Mouse (Mus musculus) stomach, postnatal 0 days (tissue): Measurements from ENCODE around the gene Gmnn. TPM values are rescaled to one million over a fixed set of nuclear protein-coding genes. Genes with fewer than 3 reads are reported as not detected.

Experiments used
- ATAC-seq: fragments of 200-750 bp; cut with Nextera tagmentation; 2 replicates; pipeline ENCODE4 v1.8.0; 2017; ENCODE audit not compliant: low FRiP score, low TSS enrichment
- DNase-seq: peaks from one replicate; pipeline ENCODE4 v3.0.0-alpha.2; 2016; ENCODE audit warnings: low spot score
- H3K27ac ChIP-seq: fragments of 300-500 bp; sonication (generic); replicated peaks from 2 replicates; pipeline ENCODE4 v1.5.1; 2014; ENCODE audit warnings: mild to moderate bottlenecking, control low read depth
- H3K27me3 ChIP-seq: fragments of 300-500 bp; sonication (generic); 2 replicates; pipeline ENCODE4 v1.6.1; 2014; ENCODE audit warnings: low read length; ENCODE audit not compliant: control insufficient read depth, insufficient read depth
- H3K36me3 ChIP-seq: fragments of 300-500 bp; sonication (generic); 2 replicates; pipeline ENCODE4 v1.6.1; 2014; ENCODE audit warnings: low read length, mixed read lengths; ENCODE audit not compliant: control insufficient read depth, insufficient read depth
- H3K4me1 ChIP-seq: fragments of 300-500 bp; sonication (generic); replicated peaks from 2 replicates; pipeline ENCODE4 v1.6.1; 2014; ENCODE audit warnings: antibody characterized with exemption; ENCODE audit not compliant: control insufficient read depth, insufficient read depth
- H3K4me2 ChIP-seq: fragments of 300-500 bp; sonication (generic); replicated peaks from 2 replicates; pipeline ENCODE4 v1.6.1; 2014; ENCODE audit warnings: low read depth, mild to moderate bottlenecking, control low read depth, moderate library complexity
- H3K4me3 ChIP-seq: fragments of 300-500 bp; sonication (generic); 2 replicates; pipeline ENCODE4 v1.5.1; 2014; ENCODE audit warnings: low read depth, low read length, control low read depth
- H3K9ac ChIP-seq: fragments of 300-500 bp; sonication (generic); 2 replicates; pipeline ENCODE4 v1.6.1; 2014; ENCODE audit warnings: mild to moderate bottlenecking, low read length, control low read depth, mixed read lengths
- H3K9me3 ChIP-seq: fragments of 300-500 bp; sonication (generic); 2 replicates; pipeline ENCODE4 v1.6.1; 2016; ENCODE audit warnings: low read length; ENCODE audit not compliant: control insufficient read depth
- CTCF ChIP-seq: IDR thresholded peaks from 2 replicates; pipeline ENCODE4 v1.5.1; 2016; ENCODE audit warnings: antibody characterized with exemption, low read depth, mild to moderate bottlenecking, moderate library complexity
- EP300 ChIP-seq: optimal IDR thresholded peaks from 2 replicates; pipeline ENCODE3; 2016; ENCODE audit warnings: antibody characterized with exemption
- WGBS: fragments of 180-500 bp; shearing (Covaris S2); extraction: QIAGEN DNeasy Blood & Tissue Kit; methylation state at CpG from one replicate; pipeline ENCODE4 v1.1.7; 2014; 5-methylcytosine and 5-hydroxymethylcytosine counted together
- polyA plus RNA-seq: library from polyadenylated mRNA; unstranded; fragments of >200 nt; fragmentation: Nextera tagmentation; extraction: Ambion mirVana; gene quantifications from 2 replicates; pipeline ENCODE4 v1.2.1, GENCODE M21; 2015

Gene Gmnn
- polyA plus RNA-seq, 1 experiment from 2014 or later: 43.3 TPM

DNA sequence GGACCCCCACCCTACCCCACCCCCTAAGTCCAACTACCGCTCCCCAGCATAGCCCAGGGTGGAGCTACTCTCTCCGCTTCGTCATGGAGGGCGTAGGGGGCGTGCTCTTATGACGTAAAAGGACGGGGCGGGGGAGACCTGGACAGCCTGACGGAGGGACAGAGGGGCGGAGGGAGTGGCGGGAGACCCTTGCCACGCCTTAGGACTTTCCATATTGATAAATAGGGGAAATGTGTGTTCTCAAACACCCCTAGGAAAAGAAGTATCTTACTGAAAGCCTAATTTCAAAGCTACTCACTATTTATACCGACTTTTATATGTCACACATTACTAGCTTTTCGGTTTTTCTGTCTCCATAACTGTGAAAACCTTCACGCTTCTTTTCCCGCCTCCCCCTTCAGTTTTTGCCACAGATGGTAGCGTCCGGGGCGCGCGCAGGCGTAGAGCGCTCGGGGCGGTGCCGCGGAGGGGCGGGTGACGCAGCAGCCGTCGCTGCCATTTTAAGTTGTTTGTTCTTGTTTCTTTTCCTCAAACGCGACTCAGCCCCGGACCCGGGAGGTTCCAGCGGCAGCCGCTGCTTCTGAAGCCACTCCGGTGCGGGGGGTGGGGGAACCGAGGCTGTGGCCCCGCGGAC is 39.1 kb upstream of the Gmnn start:
- peak; percentile 18; the same call in 1 of the 2 replicates for TF ChIP-seq CTCF
- no peak for TF ChIP-seq EP300
- peaks cover 2% of the 10 kb centered on the region; the same call in 1 of the 2 replicates for H3K36me3 ChIP-seq
- ATAC-seq: peak; percentile 97
- peak overlapping the region; percentile 100 for H3K27ac ChIP-seq
- no peaks in the 10 kb centered on the region for H3K9me3 ChIP-seq
- H3K4me2 ChIP-seq: peak overlapping the region; percentile 88
- no peaks in the 10 kb centered on the region for H3K4me1 ChIP-seq
- DNase-seq: peak; percentile 99
- peak overlapping the region; percentile 98 for H3K9ac ChIP-seq
- no peaks in the 10 kb centered on the region for H3K27me3 ChIP-seq
- H3K4me3 ChIP-seq: peak overlapping the region; percentile 97
- WGBS: 1% methylated on average over 42 of the region's 42 CpGs

DNA sequence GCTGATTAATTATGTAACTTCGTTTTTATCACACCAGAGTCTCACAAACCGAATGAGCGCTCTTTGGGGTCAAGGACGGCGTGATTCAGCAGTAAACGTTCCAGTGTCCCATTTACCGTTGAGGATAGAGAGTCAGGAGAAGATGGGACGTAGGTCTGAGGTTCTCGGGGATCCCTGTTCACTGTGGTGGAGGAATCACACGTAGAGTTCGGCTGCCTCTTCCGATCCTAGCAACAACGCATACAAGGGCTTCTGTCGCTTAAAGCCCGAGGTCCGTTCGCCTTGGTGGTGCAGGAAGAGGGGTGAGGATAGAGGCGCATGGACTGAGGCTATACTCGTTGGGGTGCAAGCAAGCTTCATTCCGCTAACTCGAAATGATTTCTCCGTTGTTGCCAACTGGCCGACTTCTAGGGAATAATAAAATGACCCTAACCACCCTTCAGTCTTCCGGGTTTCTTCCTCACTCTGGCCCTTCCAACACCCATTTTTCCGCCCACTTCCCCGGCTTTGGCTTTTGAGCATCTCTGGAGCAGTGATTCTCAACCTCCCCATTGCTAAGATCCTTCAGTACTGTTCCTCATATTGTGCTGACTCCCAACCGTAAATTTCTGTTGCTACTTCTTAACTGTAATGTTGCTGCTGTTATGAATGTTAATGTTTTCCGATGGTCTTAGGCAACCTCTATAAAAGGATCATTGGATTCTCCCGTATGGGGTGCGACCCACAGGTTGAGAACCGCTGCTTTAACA is 38.4 kb upstream of the Gmnn start:
- peak; percentile 29 for TF ChIP-seq EP300
- no peak for TF ChIP-seq CTCF
- Histone ChIP-seq H3K4me3 (peak overlapping the region; percentile 97), H3K9ac (peak overlapping the region; percentile 41), H3K4me2 (peak overlapping the region; percentile 74), H3K36me3 (no peaks in the 10 kb centered on the region), H3K9me3 (no peaks in the 10 kb centered on the region), H3K4me1 (no peaks in the 10 kb centered on the region), H3K27ac (peak overlapping the region; percentile 88), H3K27me3 (no peaks in the 10 kb centered on the region)
- WGBS: 1% methylated on average over 31 of the region's 31 CpGs
- ATAC-seq (peak; percentile 27), DNase-seq (peak; percentile 47)

DNA sequence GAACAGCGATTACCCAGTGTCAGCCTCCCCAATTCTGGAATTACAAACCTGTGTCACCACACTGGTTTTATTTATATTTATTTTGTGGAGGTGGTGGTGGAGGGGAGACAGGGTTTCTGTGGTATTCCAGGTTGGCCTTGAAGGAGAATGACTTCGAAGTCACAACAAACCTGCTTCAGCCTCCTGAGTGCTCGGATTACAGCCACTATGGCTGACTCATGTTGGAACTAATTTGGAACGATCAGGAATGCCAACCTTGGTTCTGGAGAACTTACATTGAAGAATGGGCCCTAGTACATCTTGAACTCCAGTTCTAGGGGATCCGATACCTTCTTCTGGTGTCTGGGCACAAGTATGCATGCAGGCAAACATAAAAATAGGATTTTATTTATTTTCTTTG is 37.7 kb upstream of the Gmnn start:
- peak overlapping the region; percentile 97 for H3K4me3 ChIP-seq
- no peaks in the 10 kb centered on the region for H3K27me3 ChIP-seq
- H3K36me3 ChIP-seq: no peaks in the 10 kb centered on the region
- H3K4me2 ChIP-seq: peak overlapping the region; percentile 74
- H3K9ac ChIP-seq: no peak overlapping the region
- TF ChIP-seq EP300 (no peak), CTCF (no peak)
- no peaks in the 10 kb centered on the region for H3K4me1 ChIP-seq
- WGBS: 60% methylated on average over 5 of the region's 5 CpGs
- DNase-seq (no peak), ATAC-seq (no peak)
- H3K27ac ChIP-seq: peak overlapping the region; percentile 88
- H3K9me3 ChIP-seq: no peaks in the 10 kb centered on the region

DNA sequence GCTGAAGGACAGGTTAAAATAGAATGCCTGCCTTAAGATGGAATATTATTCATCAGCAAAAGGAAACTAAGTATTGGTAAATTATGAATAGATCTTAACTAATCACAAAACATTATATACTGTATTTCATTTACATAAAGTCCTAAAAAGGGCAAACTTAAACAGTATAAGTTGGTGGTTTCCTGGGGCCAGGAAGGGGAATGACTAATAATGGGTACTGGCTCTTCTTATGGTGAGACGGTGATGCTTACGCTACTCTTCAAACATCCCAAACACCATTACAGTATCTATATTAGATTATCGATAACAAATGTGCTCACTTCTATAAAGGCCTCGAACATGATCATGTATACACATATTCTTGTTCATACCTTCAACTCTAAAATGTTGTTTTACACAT is 37.0 kb upstream of the Gmnn start:
- no peak overlapping the region for H3K4me3 ChIP-seq
- no peak overlapping the region for H3K4me2 ChIP-seq
- no peak overlapping the region for H3K27ac ChIP-seq
- DNase-seq (no peak), ATAC-seq (no peak)
- TF ChIP-seq CTCF: no peak
- TF ChIP-seq EP300: no peak
- H3K36me3 ChIP-seq: no peaks in the 10 kb centered on the region
- no peaks in the 10 kb centered on the region for H3K27me3 ChIP-seq
- H3K4me1 ChIP-seq: no peaks in the 10 kb centered on the region
- H3K9me3 ChIP-seq: no peaks in the 10 kb centered on the region
- WGBS: 95% methylated on average over 4 of the region's 4 CpGs
- H3K9ac ChIP-seq: no peak overlapping the region

DNA sequence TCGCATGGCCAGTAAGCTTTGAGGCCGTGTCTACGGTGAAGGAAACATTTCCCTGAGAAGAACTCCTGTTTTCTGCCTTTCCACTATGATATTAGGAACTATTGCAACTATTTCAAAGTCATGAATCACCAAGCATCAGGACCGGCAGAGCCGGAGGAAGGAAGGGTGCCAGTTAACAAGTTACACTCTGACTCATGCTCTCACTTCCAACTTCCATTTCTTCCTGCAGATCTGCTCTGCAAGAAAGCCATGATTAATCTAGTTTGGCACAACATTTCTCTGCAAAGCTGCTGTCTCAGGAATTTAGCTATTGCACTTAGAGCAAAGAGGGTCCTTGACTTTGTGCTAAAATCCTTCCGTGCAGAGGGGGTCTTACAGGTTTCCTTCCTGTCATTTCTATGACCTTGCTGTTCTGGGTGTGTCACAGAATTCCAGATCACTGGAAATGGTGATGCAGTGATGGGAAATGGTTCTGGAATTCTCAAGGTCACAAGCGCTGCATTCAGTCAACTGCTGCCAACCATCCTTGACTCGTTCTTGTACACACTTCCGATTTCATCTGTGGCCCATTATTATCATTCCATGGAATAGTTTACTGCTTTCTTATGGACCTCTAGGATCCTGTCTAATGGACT is 30.8 kb upstream of the Gmnn start:
- H3K27ac ChIP-seq: no peak overlapping the region
- 66% methylated on average over 9 of the region's 9 CpGs for WGBS
- DNase-seq: no peak

DNA sequence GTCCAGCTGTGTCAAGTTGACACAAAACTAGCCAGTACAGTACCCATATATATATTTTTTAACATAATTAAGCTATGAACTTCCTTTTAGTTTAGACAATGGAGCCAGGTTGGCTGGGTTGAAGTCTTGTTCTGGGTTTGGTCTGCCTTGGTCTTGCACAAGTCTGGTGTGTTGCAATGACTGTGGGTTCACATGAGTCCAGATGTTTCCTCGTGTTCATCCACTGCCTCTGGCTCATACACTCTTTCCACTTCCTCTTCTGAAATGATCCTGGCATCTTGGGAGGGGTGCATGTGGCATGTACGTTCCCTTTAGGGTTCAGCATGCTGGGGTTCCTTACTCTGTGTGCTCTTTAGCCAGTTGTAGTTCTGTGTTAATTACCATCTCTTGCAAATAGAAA is 29.6 kb upstream of the Gmnn start:
- no peaks in the 10 kb centered on the region for H3K27me3 ChIP-seq

More for the DNA sequence above, 30.8 kb upstream of the Gmnn start:
- H3K36me3 ChIP-seq: no peaks in the 10 kb centered on the region
- no peaks in the 10 kb centered on the region for H3K9me3 ChIP-seq
- H3K9ac ChIP-seq: no peak overlapping the region
- TF ChIP-seq CTCF (no peak), EP300 (no peak)
- H3K4me3 ChIP-seq: no peak overlapping the region
- ATAC-seq: peak; percentile 56; the same call in 1 of the 2 replicates
- H3K27me3 ChIP-seq: no peaks in the 10 kb centered on the region
- H3K4me2 ChIP-seq: no peak overlapping the region
- no peaks in the 10 kb centered on the region for H3K4me1 ChIP-seq

More for the DNA sequence above, 29.6 kb upstream of the Gmnn start:
- peak; percentile 63; the same call in 1 of the 2 replicates for ATAC-seq
- no peak for DNase-seq
- Histone ChIP-seq H3K4me3 (no peak overlapping the region), H3K27ac (no peak overlapping the region), H3K9ac (no peak overlapping the region), H3K36me3 (no peaks in the 10 kb centered on the region), H3K9me3 (no peaks in the 10 kb centered on the region), H3K4me1 (no peaks in the 10 kb centered on the region), H3K4me2 (no peak overlapping the region)
- WGBS: 66% methylated on average over 2 of the region's 2 CpGs
- TF ChIP-seq EP300 (no peak), CTCF (no peak)
